Mouse (Mus musculus) left cerebral cortex, postnatal 14 days (tissue): ENCODE data around the gene Foxs1. TPM values are rescaled to one million over a fixed set of nuclear protein-coding genes. Genes with fewer than 3 reads are reported as not detected.
A peak's percentile ranks its signal among the peaks of the same experiment; 100 is the strongest.

ENCODE experiments used
- DNase-seq, 2 experiments: peaks; one replicate each; pipeline ENCODE4 v3.0.0; 2021 to 2022; ENCODE audit warnings: low spot score in 2 of 2, mixed read lengths in 1 of 2
- intact Hi-C: fragments of 180-260 bp; cut with DNase I; formaldehyde crosslinking; loops from one replicate; pipeline ENCODE4 v1.15.1; 2025
- total RNA-seq, 2 experiments: library from RNA; stranded (reverse); gene quantifications; 2 replicates each; pipeline ENCODE4 v1.2.3; 2021

The Foxs1 gene
- total RNA-seq, 2 experiments from 2014 or later, result 1.2 to 1.7 TPM

- no peak for DNase-seq
- intact Hi-C loops, result no loop called here
These were observed 25.7 kb downstream of the Foxs1 start for GRCm38 (mm10) chr2:152907114-152907943.

GRCm38 (mm10) chr2:152906274-152907037, 26.6 kb downstream of the Foxs1 start:
- no peak for DNase-seq
- intact Hi-C loops, result no loop called here

DNA sequence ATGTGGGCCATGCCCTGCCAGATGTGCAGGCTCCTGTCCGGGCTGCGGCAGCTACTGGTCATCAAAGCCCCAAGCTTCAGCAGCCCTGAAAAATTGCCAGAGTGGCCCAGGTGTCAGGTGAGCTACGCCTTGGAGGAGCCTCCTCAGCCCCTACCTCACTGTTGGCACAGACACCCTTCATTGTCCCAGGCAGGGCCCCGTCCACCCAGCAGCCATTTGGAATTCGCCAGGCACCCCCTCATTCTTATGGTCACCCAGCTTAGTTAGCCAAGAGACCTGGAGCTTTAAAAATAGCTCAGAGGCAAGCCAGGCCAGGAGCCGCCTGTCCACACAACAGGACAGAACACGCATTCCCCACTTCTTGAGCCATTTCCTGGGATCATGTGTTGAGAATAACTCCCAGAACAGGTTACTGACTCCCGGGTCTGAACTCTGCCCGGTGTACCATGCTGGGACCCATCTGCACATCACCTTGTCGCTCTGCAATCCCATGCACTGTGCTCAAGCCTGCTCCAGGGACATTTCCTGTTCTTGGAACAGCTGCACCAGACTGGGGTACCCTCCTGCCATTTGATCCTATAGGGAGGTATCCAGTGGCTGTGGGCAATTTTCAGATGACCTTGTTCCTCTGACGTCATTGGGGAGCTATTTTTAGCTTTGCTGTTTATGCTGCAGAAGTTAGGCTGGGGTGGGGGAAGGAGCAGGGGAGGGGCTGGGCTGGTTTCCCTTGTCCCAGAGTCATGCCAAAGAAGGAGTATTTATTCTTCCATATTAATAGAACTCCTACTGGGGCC, 27.8 kb downstream of the Foxs1 start:
- intact Hi-C loops, result no loop called here
- DNase-seq, result no peak

DNA sequence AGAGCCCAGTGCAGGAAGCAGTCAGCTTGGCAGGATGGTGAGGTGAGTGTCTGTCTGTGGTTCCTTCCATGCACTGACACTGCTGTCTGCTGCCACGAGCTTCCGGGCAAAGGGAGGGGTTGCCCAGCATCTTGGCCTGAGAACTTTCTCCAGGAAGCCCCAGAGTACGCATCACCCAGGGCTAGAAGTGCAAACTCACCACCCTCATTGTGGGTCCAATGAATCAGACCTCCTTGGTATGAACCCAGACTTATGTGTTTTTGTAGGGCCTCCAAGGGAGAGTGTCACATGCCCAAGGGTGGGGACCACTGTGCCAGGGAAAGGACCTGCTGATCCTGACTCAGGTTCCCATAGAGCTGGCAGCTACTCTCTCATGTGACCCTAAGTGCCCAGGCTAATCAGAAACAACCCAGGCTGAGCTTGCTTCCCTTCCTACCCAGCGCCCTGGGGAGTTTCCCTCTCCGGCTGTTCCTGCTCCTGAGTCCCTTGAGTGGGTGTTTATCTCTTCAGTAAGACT, 28.8 kb downstream of the Foxs1 start:
- intact Hi-C loops, result no loop called here
- no peak for DNase-seq

DNA sequence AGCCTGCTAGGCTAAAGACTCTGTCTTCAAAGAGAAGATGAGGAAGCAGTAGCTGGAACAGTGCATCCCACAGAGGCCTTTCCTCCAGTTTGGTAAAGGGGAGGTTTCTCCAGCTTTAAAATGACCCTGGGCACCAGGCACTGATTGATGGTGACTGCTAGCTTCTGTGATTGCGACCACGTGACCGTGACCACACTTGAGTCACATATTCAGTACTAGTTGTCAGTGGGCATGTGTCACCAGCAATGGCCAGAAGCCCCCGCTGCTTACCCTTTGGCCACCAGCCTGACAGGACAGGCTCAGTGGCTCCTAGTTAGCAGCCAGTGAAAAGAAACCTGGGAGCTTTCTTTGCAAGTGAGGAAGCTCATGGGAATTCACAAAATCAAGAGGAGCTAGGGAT, 29.4 kb downstream of the Foxs1 start:
- DNase-seq, result no peak

GRCm38 (mm10) chr2:152902658-152903057, 30.4 kb downstream of the Foxs1 start:
- intact Hi-C loops, result no loop called here
- DNase-seq, result no peak

More for the DNA sequence above, 29.4 kb downstream of the Foxs1 start:
- intact Hi-C loops, result no loop called here

GRCm38 (mm10) chr2:152901296-152901695, 31.7 kb downstream of the Foxs1 start:
- intact Hi-C loops, result no loop called here

GRCm38 (mm10) chr2:152899011-152899410, 34.0 kb downstream of the Foxs1 start:
- intact Hi-C loops, result no loop called here
- no peak for DNase-seq

More at GRCm38 (mm10) chr2:152901296-152901695, 31.7 kb downstream of the Foxs1 start:
- DNase-seq, result no peak

- DNase-seq, result no peak
- intact Hi-C loops, result no loop called here
These were observed 36.1 kb downstream of the Foxs1 start for GRCm38 (mm10) chr2:152896926-152897325.

- intact Hi-C loops, result no loop called here
- DNase-seq, result no peak
These were observed 37.2 kb downstream of the Foxs1 start for GRCm38 (mm10) chr2:152895834-152896233.

DNA sequence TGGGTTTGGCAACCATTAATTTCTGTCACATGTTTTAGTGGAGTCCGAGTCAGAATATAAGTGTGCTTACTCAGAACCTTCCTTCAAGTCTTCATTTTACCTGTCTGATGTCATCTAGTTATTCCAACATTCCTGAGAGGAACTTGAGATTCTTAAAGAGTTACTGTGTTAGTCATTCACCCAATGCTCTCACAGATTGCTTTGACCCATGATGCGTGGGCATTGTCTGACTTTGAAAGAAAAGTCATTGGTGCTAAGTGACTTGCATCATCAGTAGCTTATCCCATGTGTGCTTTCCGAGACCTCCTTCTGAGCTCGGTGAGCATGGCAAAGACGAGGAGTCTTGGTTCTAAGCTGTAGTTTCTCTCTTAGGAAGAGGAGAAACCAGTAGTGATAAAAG, 44.2 kb downstream of the Foxs1 start:
- DNase-seq, result no peak
- intact Hi-C loops, result no loop called here

- DNase-seq, result no peak
- intact Hi-C loops, result no loop called here
These were observed 45.8 kb downstream of the Foxs1 start for GRCm38 (mm10) chr2:152887230-152887629.

DNA sequence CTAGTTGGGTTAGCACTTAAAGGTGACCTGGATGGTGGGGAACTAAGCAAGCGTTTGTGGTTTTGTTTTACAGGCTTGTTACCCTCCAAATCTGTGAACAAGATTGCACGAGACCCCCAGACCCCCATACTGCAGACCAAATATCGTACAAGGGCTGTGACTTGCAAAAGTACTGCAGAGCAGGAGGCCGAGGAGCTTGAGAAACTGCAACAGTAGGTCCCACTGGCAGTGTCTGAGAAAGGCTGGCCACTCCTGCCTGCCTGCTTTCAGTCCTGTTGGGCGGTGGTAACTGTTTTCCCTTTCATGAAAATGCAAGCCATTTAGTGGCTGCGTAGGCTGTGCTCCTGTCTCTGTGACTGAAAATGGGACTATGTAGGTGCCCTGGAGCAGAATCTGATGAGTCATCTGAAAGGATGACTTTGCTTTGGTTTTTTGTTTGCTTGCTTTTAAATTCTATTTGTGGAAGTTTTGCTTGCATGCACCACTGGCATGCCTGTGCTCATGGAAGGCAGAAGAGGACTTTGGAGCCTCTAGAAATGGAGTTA, 48.8 kb downstream of the Foxs1 start:
- intact Hi-C loops, result no loop called here
- DNase-seq, result peak; percentile 51 to 52

Other genes with a start within 250 kb of the Foxs1 start
- gene Mcts2, start 246.2 kb downstream of the Foxs1 start, total RNA-seq, result 10 to 100 TPM; 17.9 to 20.4 TPM
- gene Id1, start 197.0 kb downstream of the Foxs1 start, total RNA-seq, result 10 to 100 TPM; 19.5 to 26.4 TPM
- 1 to 10 TPM; 2.3 to 2.8 TPM for gene Cox4i2, start 179.0 kb downstream of the Foxs1 start, total RNA-seq
- 100 to 1,000 TPM; 120 to 127 TPM for gene Bcl2l1, start 101.5 kb downstream of the Foxs1 start, total RNA-seq
- 1 to 10 TPM; 2.6 to 3.0 TPM for gene Tpx2, start 85.2 kb downstream of the Foxs1 start, total RNA-seq
- gene Mylk2, start 21.9 kb downstream of the Foxs1 start, total RNA-seq, result not detected
- gene Dusp15, start 18.5 kb upstream of the Foxs1 start, total RNA-seq, result 10 to 100 TPM; 23.2 to 28.3 TPM
- 1 to 10 TPM; 3.1 to 3.2 TPM for gene Ttll9, start 29.3 kb upstream of the Foxs1 start, total RNA-seq
- gene Pdrg1, start 82.2 kb upstream of the Foxs1 start, total RNA-seq, result 10 to 100 TPM; 52.5 to 53.3 TPM
- gene Xkr7, start 98.6 kb upstream of the Foxs1 start, total RNA-seq, result 1 to 10 TPM; 7.4 to 8.5 TPM
- 1 to 10 TPM; 6.8 to 6.9 TPM for gene Ccm2l, start 132.7 kb upstream of the Foxs1 start, total RNA-seq
- 1 to 10 TPM; 1.7 to 2.9 TPM for gene Hck, start 175.3 kb upstream of the Foxs1 start, total RNA-seq
- 100 to 1,000 TPM; 118 to 120 TPM for gene Tm9sf4, start 228.1 kb upstream of the Foxs1 start, total RNA-seq